Mouse (Mus musculus) ES-E14 (cell line): ENCODE measurements at regions not wholly inside any gene's neighbourhood (a gene's known extent, or its start where the extent isn't known, plus 50 kb on each side); places are given as distances from the start of the nearest gene placed in this dataset.

Experiments
- HCFC1 ChIP-seq: IDR thresholded peaks from 2 replicates; pipeline ENCODE4 v1.6.1; 2012; ENCODE audit warnings: low read length, inconsistent platforms, borderline replicate concordance; ENCODE audit not compliant: insufficient read depth
- MAFK ChIP-seq: IDR thresholded peaks from 2 replicates; pipeline ENCODE4 v1.6.1; 2014; ENCODE audit warnings: mild to moderate bottlenecking, low read depth, low read length, inconsistent platforms; ENCODE audit not compliant: insufficient read depth

DNA sequence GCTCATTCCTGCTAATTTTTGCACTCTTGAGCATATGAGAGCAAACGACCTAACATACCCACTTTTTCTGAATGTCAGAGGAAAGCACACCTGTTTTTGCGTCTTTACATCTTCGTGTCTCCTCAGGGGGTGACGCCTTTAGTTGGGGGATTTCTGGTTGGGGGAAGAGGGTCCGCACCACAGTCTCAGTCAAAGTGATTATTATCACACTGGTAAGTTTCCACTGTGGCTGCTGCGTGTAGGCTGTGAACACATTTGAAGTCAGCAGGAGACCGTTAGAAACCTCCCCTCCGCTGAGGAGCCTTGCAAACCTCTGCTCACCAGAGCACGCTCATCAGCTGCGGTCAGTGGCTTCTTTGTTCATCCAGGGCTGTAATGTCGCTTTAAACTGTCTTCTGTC is 58.1 kb upstream of the Spag16 start:
- no peak for TF ChIP-seq MAFK
- TF ChIP-seq HCFC1: no peak
